Mouse (Mus musculus): ENCODE data around the gene Atp13a3. TPM values are rescaled to one million over a fixed set of nuclear protein-coding genes. Genes with fewer than 3 reads are reported as not detected.
"Not testable (repeated sequence)": the region's sequence is repeated elsewhere in the genome, so short reads cannot be mapped to it uniquely, and the experiment has no call there.

Gene Atp13a3
- polyA plus RNA-seq (2015; fragmentation: Nextera tagmentation; extraction: Ambion mirVana): 18.9 and 21.4 TPM in 2 replicates

GRCm38 (mm10) chr16:30405925-30406670 lies at the start of gene Atp13a3:
Gene Atp13a3, minus strand, starts transcription at chr16:30405975.
- Histone ChIP-seq H3K4me2 (replicated peaks) (no peak within 1 kb of the TSS), H3K9ac (no peak within 1 kb of the TSS), H3K27ac (no peak within 1 kb of the TSS), H3K36me3 (no peaks in the 10 kb centered on the region), H3K4me1 (replicated peaks) (no peaks in the 10 kb centered on the region), H3K4me3 (replicated peaks) (no peak within 1 kb of the TSS), H3K27me3 (replicated peaks) (no peaks in the 10 kb centered on the region), H3K9me3 (no peaks in the 10 kb centered on the region)
- 77% methylated on average over 11 of the region's 11 CpGs for WGBS
- no peak for ATAC-seq

GRCm38 (mm10) chr16:30453213-30453975 lies 47.6 kb upstream of the Atp13a3 start:
- Histone ChIP-seq H3K9me3 (no peaks in the 10 kb centered on the region), H3K4me2 (replicated peaks) (no peak overlapping the region), H3K4me1 (replicated peaks) (no peaks in the 10 kb centered on the region), H3K9ac (no peak overlapping the region), H3K36me3 (no peaks in the 10 kb centered on the region), H3K27ac (no peak overlapping the region), H3K27me3 (replicated peaks) (no peaks in the 10 kb centered on the region), H3K4me3 (replicated peaks) (no peak overlapping the region)
- WGBS: 54% methylated on average over 5 of the region's 5 CpGs
- ATAC-seq: no peak

GRCm38 (mm10) chr16:30451174-30451573 lies 45.4 kb upstream of the Atp13a3 start:
- not testable (repeated sequence) for H3K27me3 ChIP-seq (replicated peaks); H3K4me2 ChIP-seq (replicated peaks); H3K4me3 ChIP-seq (replicated peaks); ATAC-seq; H3K27ac ChIP-seq; H3K4me1 ChIP-seq (replicated peaks); H3K36me3 ChIP-seq; H3K9me3 ChIP-seq; H3K9ac ChIP-seq
- WGBS: 88% methylated on average over 2 of the region's 2 CpGs

GRCm38 (mm10) chr16:30449017-30449416 lies 43.2 kb upstream of the Atp13a3 start:
- 63% methylated on average over 1 of the region's 1 CpGs for WGBS

GRCm38 (mm10) chr16:30448169-30448568 lies 42.4 kb upstream of the Atp13a3 start:
- no peaks in the 10 kb centered on the region for H3K27me3 ChIP-seq (replicated peaks)
- H3K9ac ChIP-seq: no peak overlapping the region
- H3K36me3 ChIP-seq: no peaks in the 10 kb centered on the region
- H3K9me3 ChIP-seq: no peaks in the 10 kb centered on the region
- no peak overlapping the region for H3K4me2 ChIP-seq (replicated peaks)
- ATAC-seq: no peak
- no peaks in the 10 kb centered on the region for H3K4me1 ChIP-seq (replicated peaks)
- whole genome bisulfite sequencing: 85% methylated on average over 3 of the region's 3 CpGs
- no peak overlapping the region for H3K27ac ChIP-seq
- H3K4me3 ChIP-seq (replicated peaks): no peak overlapping the region

More at GRCm38 (mm10) chr16:30449017-30449416, 43.2 kb upstream of the Atp13a3 start:
- no peak overlapping the region for H3K4me3 ChIP-seq (replicated peaks)
- H3K27me3 ChIP-seq (replicated peaks): no peaks in the 10 kb centered on the region
- H3K9ac ChIP-seq: no peak overlapping the region
- no peaks in the 10 kb centered on the region for H3K4me1 ChIP-seq (replicated peaks)
- no peak for ATAC-seq
- no peaks in the 10 kb centered on the region for H3K36me3 ChIP-seq
- no peak overlapping the region for H3K27ac ChIP-seq
- no peaks in the 10 kb centered on the region for H3K9me3 ChIP-seq
- no peak overlapping the region for H3K4me2 ChIP-seq (replicated peaks)

- no peaks in the 10 kb centered on the region for H3K36me3 ChIP-seq
- no peak overlapping the region for H3K27ac ChIP-seq
- ATAC-seq: no peak
- no peaks in the 10 kb centered on the region for H3K27me3 ChIP-seq (replicated peaks)
- no peak overlapping the region for H3K4me2 ChIP-seq (replicated peaks)
- H3K9ac ChIP-seq: no peak overlapping the region
- 60% methylated on average over 4 of the region's 4 CpGs for WGBS
- H3K4me3 ChIP-seq (replicated peaks): no peak overlapping the region
- H3K4me1 ChIP-seq (replicated peaks): no peaks in the 10 kb centered on the region
- H3K9me3 ChIP-seq: no peaks in the 10 kb centered on the region
Measured at GRCm38 (mm10) chr16:30447642-30448041, 41.9 kb upstream of the Atp13a3 start.

GRCm38 (mm10) chr16:30443411-30443810 lies 37.6 kb upstream of the Atp13a3 start:
- 56% methylated on average over 8 of the region's 8 CpGs for WGBS
- Histone ChIP-seq H3K27ac (no peak overlapping the region), H3K4me2 (replicated peaks) (no peak overlapping the region), H3K9ac (no peak overlapping the region), H3K4me3 (replicated peaks) (no peak overlapping the region), H3K9me3 (no peaks in the 10 kb centered on the region), H3K36me3 (no peaks in the 10 kb centered on the region), H3K27me3 (replicated peaks) (no peaks in the 10 kb centered on the region), H3K4me1 (replicated peaks) (no peaks in the 10 kb centered on the region)
- ATAC-seq: no peak

GRCm38 (mm10) chr16:30442451-30442850 lies 36.7 kb upstream of the Atp13a3 start:
- 78% methylated on average over 2 of the region's 2 CpGs for WGBS
- Histone ChIP-seq H3K4me1 (replicated peaks) (no peaks in the 10 kb centered on the region), H3K27ac (no peak overlapping the region), H3K9me3 (no peaks in the 10 kb centered on the region), H3K9ac (no peak overlapping the region), H3K36me3 (no peaks in the 10 kb centered on the region), H3K4me2 (replicated peaks) (no peak overlapping the region), H3K27me3 (replicated peaks) (no peaks in the 10 kb centered on the region), H3K4me3 (replicated peaks) (no peak overlapping the region)
- no peak for ATAC-seq

GRCm38 (mm10) chr16:30441409-30441808 lies 35.6 kb upstream of the Atp13a3 start:
- H3K36me3 ChIP-seq: no peaks in the 10 kb centered on the region
- no peak overlapping the region for H3K9ac ChIP-seq
- 58% methylated on average over 4 of the region's 4 CpGs for WGBS
- peak overlapping the region; percentile 32; the same call in 1 of the 2 replicates for H3K27ac ChIP-seq
- H3K27me3 ChIP-seq (replicated peaks): no peaks in the 10 kb centered on the region
- no peaks in the 10 kb centered on the region for H3K9me3 ChIP-seq
- no peaks in the 10 kb centered on the region for H3K4me1 ChIP-seq (replicated peaks)
- no peak overlapping the region for H3K4me3 ChIP-seq (replicated peaks)
- peak; percentile 85 for ATAC-seq
- no peak overlapping the region for H3K4me2 ChIP-seq (replicated peaks)

- no peak for ATAC-seq
- WGBS: 70% methylated on average over 5 of the region's 5 CpGs
Measured at GRCm38 (mm10) chr16:30439841-30440240, 34.1 kb upstream of the Atp13a3 start.

GRCm38 (mm10) chr16:30439411-30439810 lies 33.6 kb upstream of the Atp13a3 start:
- Histone ChIP-seq H3K9ac (no peak overlapping the region), H3K36me3 (no peaks in the 10 kb centered on the region)
- no peak for ATAC-seq

More at GRCm38 (mm10) chr16:30439841-30440240, 34.1 kb upstream of the Atp13a3 start:
- Histone ChIP-seq H3K27ac (no peak overlapping the region), H3K4me3 (replicated peaks) (no peak overlapping the region), H3K9me3 (no peaks in the 10 kb centered on the region), H3K9ac (no peak overlapping the region), H3K27me3 (replicated peaks) (no peaks in the 10 kb centered on the region), H3K4me1 (replicated peaks) (peaks cover 4% of the 10 kb centered on the region; the same call in 1 of the 2 replicates), H3K4me2 (replicated peaks) (no peak overlapping the region), H3K36me3 (no peaks in the 10 kb centered on the region)

GRCm38 (mm10) chr16:30436276-30436675 lies 30.5 kb upstream of the Atp13a3 start:
- no peaks in the 10 kb centered on the region for H3K27me3 ChIP-seq (replicated peaks)
- no peak overlapping the region for H3K4me3 ChIP-seq (replicated peaks)
- WGBS: 90% methylated on average over 7 of the region's 7 CpGs
- no peak overlapping the region for H3K27ac ChIP-seq
- no peaks in the 10 kb centered on the region for H3K9me3 ChIP-seq
- H3K9ac ChIP-seq: no peak overlapping the region
- no peak overlapping the region for H3K4me2 ChIP-seq (replicated peaks)
- no peak for ATAC-seq
- H3K36me3 ChIP-seq: no peaks in the 10 kb centered on the region
- H3K4me1 ChIP-seq (replicated peaks): peaks cover 4% of the 10 kb centered on the region; the same call in 1 of the 2 replicates

More at GRCm38 (mm10) chr16:30439411-30439810, 33.6 kb upstream of the Atp13a3 start:
- H3K27ac ChIP-seq: no peak overlapping the region
- H3K4me2 ChIP-seq (replicated peaks): no peak overlapping the region
- H3K27me3 ChIP-seq (replicated peaks): no peaks in the 10 kb centered on the region
- peaks cover 4% of the 10 kb centered on the region; the same call in 1 of the 2 replicates for H3K4me1 ChIP-seq (replicated peaks)
- no peak overlapping the region for H3K4me3 ChIP-seq (replicated peaks)
- WGBS: 66% methylated on average over 6 of the region's 6 CpGs
- H3K9me3 ChIP-seq: no peaks in the 10 kb centered on the region
